Mouse (Mus musculus): Measurements from ENCODE around the gene Creld2.

Gene Creld2

DNA sequence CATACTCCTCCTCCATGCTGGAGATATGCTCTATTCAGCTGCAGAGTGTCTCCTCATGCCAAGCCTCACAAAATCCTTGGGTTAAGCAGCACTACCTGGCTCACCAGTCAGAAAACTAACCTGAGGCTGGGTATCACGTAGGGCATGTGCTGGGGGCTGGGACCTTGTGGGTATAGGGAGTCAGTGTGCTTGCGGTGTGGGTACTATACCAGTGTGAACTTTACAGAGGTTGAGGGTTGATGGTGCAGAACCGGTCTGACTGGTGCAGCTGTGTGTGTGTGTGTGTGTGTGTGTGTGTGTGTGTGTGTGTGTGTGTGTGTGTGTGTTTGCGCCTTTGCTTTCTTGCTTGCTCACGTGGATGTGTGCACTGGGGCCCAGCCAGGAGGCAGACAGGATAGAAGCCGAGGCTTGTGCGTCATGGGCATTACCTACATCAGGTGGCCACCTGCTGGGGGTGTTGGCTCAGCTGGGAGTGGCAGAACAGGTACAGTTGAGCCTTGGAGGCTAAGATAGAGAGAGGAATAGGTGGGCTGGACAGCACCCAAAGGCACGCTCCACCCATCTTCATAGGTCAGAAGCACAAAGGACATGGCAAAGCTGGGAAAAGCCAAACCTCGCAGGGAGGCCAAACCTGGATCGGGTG lies 32.2 kb downstream of the Creld2 start:
- DNase-seq (ENCODE audit: low read depth, low spot score): no peak

DNA sequence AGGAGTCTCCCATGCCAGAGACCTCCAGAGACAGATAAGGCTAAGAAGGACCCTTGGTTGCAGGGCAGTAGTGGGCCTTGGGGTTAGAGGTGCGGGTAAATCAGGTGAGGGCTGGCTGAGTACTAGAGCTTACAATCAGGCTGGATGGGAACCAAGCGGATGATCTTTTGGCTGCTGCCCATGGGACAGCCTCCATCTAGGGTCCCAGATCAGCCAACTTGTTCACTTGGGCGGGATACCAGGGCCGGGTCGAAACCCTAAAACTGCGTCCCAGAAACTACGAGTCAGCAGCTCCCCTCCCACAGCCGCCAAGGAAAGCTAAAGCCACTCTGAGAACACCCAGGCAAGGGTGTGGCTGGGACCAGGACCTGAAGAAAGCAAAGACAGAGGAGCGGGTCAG lies 33.7 kb downstream of the Creld2 start:
- no peak for DNase-seq (ENCODE audit: low read depth, low spot score)

GRCm38 (mm10) chr15:88854119-88854968 lies 34.9 kb downstream of the Creld2 start:
- DNase-seq (ENCODE audit: low read depth, low spot score): no peak

- no peak for DNase-seq (ENCODE audit: low read depth, low spot score)
These were observed 35.8 kb downstream of the Creld2 start for GRCm38 (mm10) chr15:88854969-88855830.

DNA sequence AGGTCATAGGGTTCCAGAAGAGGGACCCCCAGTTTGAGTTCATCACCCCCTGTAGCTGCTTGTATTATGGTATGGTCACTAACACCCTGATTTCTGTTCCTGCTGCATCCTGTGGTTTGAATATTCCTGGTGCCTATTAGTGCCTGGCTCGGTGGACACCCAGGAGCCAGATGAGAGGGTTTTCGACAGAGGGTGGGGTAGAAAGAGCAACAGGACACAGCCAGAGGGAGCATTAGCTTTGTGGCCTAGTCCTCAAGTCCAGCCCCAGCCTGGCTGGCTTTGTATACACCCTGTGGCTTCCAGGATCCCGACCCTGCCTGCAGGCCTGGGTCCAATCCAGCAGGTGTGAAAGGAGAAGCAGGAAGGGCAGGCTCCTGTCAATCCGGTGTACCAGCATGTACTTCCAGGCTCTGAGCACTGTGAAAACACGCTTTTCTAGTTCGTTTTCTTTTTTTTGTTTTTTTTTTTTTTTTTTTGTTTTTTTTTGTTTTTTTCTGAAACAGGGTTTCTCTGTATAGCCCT lies 36.5 kb downstream of the Creld2 start:
- DNase-seq (ENCODE audit: low read depth, low spot score): no peak

- DNase-seq (ENCODE audit: low read depth, low spot score): no peak
These were observed 37.2 kb downstream of the Creld2 start for GRCm38 (mm10) chr15:88856613-88857012.

DNA sequence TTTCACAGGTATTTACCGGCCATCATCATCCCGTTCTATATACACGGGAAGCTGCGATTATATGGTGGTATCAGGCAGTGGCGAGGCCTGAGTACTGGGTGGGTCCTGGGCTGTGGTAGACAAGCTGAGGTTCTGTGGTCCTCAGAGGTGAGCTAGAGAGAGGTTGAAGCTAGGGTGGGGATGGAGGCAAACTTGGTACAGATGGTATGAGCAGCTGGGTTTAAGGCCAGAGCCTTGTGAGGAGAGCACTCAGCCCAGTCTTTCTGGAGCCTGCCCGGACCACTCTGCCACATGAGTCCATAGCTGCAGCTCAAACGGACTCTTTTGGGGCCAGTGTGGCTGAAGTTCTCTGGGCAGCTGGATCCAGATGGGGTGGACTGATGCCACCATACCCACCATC lies 37.9 kb downstream of the Creld2 start:
- DNase-seq (ENCODE audit: low read depth, low spot score): no peak

GRCm38 (mm10) chr15:88858141-88858541 lies 38.7 kb downstream of the Creld2 start:
- DNase-seq (ENCODE audit: low read depth, low spot score): no peak

- DNase-seq (ENCODE audit: low read depth, low spot score): no peak
These were observed 39.3 kb downstream of the Creld2 start for GRCm38 (mm10) chr15:88858707-88859106.

- no peak for DNase-seq (ENCODE audit: low read depth, low spot score)
These were observed 39.9 kb downstream of the Creld2 start for GRCm38 (mm10) chr15:88859206-88859970.

GRCm38 (mm10) chr15:88860781-88861180 lies 41.3 kb downstream of the Creld2 start:
- DNase-seq (ENCODE audit: low read depth, low spot score): no peak

GRCm38 (mm10) chr15:88861772-88862622 lies 42.6 kb downstream of the Creld2 start, which contains the start of gene Pim3:
Gene Pim3, plus strand, starts transcription at chr15:88862186.
- peak; percentile 98 for DNase-seq (ENCODE audit: low read depth, low spot score)

GRCm38 (mm10) chr15:88862881-88863694 lies 43.6 kb downstream of the Creld2 start:
- DNase-seq (ENCODE audit: low read depth, low spot score): no peak

- peak; percentile 97 for DNase-seq (ENCODE audit: low read depth, low spot score)
These were observed 44.3 kb downstream of the Creld2 start for GRCm38 (mm10) chr15:88863695-88864231.

DNA sequence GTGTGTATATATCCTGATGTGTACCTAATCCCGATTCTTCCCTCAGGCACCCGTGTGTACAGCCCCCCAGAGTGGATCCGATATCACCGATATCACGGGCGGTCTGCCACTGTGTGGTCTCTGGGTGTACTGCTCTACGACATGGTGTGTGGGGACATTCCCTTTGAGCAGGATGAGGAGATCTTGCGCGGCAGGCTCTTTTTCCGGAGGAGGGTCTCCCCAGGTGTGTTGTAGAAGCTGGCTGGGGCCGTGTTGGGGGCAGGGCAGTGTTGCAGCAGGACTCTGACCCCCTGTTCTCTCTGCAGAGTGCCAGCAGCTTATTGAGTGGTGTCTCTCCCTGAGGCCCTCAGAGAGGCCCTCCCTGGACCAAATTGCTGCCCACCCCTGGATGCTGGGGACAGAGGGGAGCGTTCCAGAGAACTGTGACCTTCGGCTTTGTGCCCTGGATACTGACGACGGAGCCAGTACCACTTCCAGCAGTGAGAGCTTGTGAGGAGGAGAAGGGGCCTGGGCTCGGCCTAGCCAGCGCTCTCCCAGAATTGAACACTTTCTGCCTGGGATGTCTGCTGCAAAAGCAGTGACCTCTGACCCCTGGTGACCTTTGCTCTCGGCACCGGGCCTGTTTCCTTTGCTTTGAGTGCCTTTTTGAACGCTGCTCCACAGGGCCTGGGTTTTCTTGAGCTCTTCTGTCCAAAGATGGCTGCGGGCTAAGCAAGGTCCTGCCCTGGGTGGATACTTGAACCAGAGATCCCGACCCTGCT lies 45.0 kb downstream of the Creld2 start:
- no peak for DNase-seq (ENCODE audit: low read depth, low spot score)

DNA sequence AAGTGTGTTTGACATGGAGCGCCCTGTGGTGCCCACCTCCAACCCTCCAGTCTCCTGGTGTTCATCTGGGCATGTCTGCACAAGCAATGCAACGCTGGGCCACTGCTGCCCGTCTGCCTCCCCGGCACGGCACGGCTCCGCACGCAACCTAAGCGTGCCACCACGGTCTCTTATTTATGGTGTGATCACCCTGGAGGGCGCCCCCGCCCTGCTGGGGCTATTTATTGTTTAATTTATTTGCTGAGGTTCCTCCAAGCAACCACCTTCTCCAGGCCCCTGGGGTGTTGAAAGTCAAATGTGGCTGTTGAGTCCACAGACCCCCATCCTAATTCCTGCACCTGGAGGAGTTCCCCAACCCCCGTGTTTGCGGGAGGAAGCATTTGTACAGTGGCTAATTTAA lies 45.6 kb downstream of the Creld2 start:
- no peak for DNase-seq (ENCODE audit: low read depth, low spot score)

DNA sequence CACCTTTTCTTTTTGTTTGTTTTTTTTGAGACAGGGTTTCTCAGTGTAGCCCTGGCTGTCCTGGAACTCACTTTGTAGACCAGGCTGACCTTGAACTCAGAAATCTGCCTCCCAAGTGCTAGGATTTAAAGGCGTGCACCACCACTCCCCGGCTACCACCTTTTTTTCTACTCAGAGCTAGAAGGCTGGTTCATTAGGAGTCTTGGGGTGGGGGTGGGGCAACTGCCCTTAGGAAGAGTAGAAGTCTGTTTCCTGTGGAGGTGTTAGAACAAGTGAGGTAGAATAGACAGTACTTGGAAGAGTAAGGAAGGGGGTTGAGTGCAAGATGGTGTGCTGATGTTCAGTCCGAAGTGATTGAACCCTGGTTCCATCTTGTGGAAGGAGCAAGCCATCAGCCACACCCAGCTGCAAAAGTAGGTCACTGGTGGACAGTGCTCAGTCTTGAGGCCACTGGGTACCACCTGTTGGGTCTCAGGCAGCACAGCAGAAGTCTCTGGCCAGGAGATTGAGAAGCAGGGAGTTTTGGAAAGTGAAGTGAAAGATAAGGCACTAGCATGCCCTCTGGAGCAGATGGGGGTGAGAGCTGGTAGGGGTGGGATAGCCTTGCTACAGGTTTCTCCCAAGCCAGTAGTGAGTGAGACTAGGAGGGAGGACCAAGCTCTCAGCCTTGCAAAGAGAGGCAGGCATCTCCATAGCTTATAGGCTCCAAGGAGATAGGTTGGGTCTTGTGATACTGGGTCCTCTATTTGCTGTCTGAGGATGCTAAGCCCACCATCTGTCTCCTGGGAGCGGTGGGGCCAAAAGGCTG lies 46.6 kb downstream of the Creld2 start:
- no peak for DNase-seq (ENCODE audit: low read depth, low spot score)

All from skeletal muscle tissue, adult 2 months (tissue).